Mouse (Mus musculus) embryo, embryonic 11.5 days (tissue): ENCODE data around the gene Tle6.
"Not testable (repeated sequence)": the region's sequence is repeated elsewhere in the genome, so short reads cannot be mapped to it uniquely, and the experiment has no call there.

Source experiments
- DNase-seq: peaks from one replicate; pipeline ENCODE4 v3.0.0-alpha.2; 2012; ENCODE audit warnings: low read depth, low spot score

The Tle6 gene

GRCm38 (mm10) chr10:81600738-81601203 lies at the start of gene Tle6:
Tle6 (minus strand) TSS chr10:81601073.
- peak; percentile 96 for DNase-seq

GRCm38 (mm10) chr10:81648803-81649775 lies 48.2 kb upstream of the Tle6 start, which contains the start of gene Gm10778:
Gm10778 (plus strand) TSS chr10:81649059.
- peak; percentile 84 for DNase-seq

- DNase-seq: no peak
These were observed 45.2 kb upstream of the Tle6 start for GRCm38 (mm10) chr10:81646015-81646555.

GRCm38 (mm10) chr10:81645391-81645790 lies 44.5 kb upstream of the Tle6 start:
- no peak for DNase-seq

- DNase-seq: no peak
These were observed 43.8 kb upstream of the Tle6 start for GRCm38 (mm10) chr10:81644716-81645115.

GRCm38 (mm10) chr10:81644162-81644561 lies 43.3 kb upstream of the Tle6 start:
- DNase-seq: no peak

- DNase-seq: peak; percentile 95
These were observed 42.7 kb upstream of the Tle6 start for GRCm38 (mm10) chr10:81643449-81644055.

- no peak for DNase-seq
These were observed 42.0 kb upstream of the Tle6 start for GRCm38 (mm10) chr10:81642648-81643448.

GRCm38 (mm10) chr10:81641978-81642647 lies 41.2 kb upstream of the Tle6 start:
- no peak for DNase-seq

GRCm38 (mm10) chr10:81641566-81641965 lies 40.7 kb upstream of the Tle6 start:
- no peak for DNase-seq

- not testable (repeated sequence) for DNase-seq
These were observed 40.0 kb upstream of the Tle6 start for GRCm38 (mm10) chr10:81640825-81641224.

GRCm38 (mm10) chr10:81638101-81638500 lies 37.2 kb upstream of the Tle6 start:
- no peak for DNase-seq

GRCm38 (mm10) chr10:81636338-81636737 lies 35.5 kb upstream of the Tle6 start:
- no peak for DNase-seq

- peak; percentile 84 for DNase-seq
These were observed 32.6 kb upstream of the Tle6 start for GRCm38 (mm10) chr10:81633253-81634099.

GRCm38 (mm10) chr10:81628390-81628789 lies 27.5 kb upstream of the Tle6 start, which contains the start of gene Ankrd24:
Ankrd24 (plus strand) TSS chr10:81628540.
- DNase-seq: no peak

- no peak for DNase-seq
These were observed 27.0 kb upstream of the Tle6 start for GRCm38 (mm10) chr10:81627836-81628220.

- DNase-seq: peak; percentile 88
These were observed 26.3 kb upstream of the Tle6 start, which contains the start of gene Sirt6 for GRCm38 (mm10) chr10:81626994-81627835. Sirt6 (minus strand) TSS chr10:81627797.

- DNase-seq: no peak
These were observed 25.5 kb upstream of the Tle6 start for GRCm38 (mm10) chr10:81626101-81626993.
